Mouse (Mus musculus) fat pad, adult 2 months (tissue): ENCODE results near the gene Hoxa6.

ENCODE experiments used
- DNase-seq: peaks from one replicate; pipeline ENCODE4 v3.0.0-alpha.2; 2011; ENCODE audit warnings: low read depth, low spot score; ENCODE audit errors: extremely low read depth

Hoxa6 gene

GRCm38 (mm10) chr6:52202362-52203120 is 6.0 kb downstream of the Hoxa6 start:
- DNase-seq = no peak

GRCm38 (mm10) chr6:52201269-52201668 is 7.3 kb downstream of the Hoxa6 start:
- DNase-seq = no peak

- DNase-seq = no peak
These were observed 7.7 kb downstream of the Hoxa6 start for GRCm38 (mm10) chr6:52200751-52201250.

GRCm38 (mm10) chr6:52200073-52200750 is 8.3 kb downstream of the Hoxa6 start:
- DNase-seq = no peak

- no peak for DNase-seq
These were observed 11.3 kb downstream of the Hoxa6 start for GRCm38 (mm10) chr6:52197271-52197670.

- no peak for DNase-seq
These were observed 11.7 kb downstream of the Hoxa6 start for GRCm38 (mm10) chr6:52196811-52197210.

GRCm38 (mm10) chr6:52194690-52195089 is 13.8 kb downstream of the Hoxa6 start:
- DNase-seq = no peak

GRCm38 (mm10) chr6:52191860-52192550 is 16.5 kb downstream of the Hoxa6 start:
- DNase-seq = no peak

- DNase-seq = no peak
These were observed 17.4 kb downstream of the Hoxa6 start, which contains the start of gene Hoxa4 for GRCm38 (mm10) chr6:52190906-52191810. Hoxa4 (minus strand) TSS chr6:52191753.

GRCm38 (mm10) chr6:52190410-52190809 is 18.1 kb downstream of the Hoxa6 start:
- DNase-seq = no peak

- no peak for DNase-seq
These were observed 18.6 kb downstream of the Hoxa6 start for GRCm38 (mm10) chr6:52189909-52190308.

GRCm38 (mm10) chr6:52189172-52189591 is 19.3 kb downstream of the Hoxa6 start:
- DNase-seq = no peak

GRCm38 (mm10) chr6:52186500-52186899 is 22.0 kb downstream of the Hoxa6 start:
- DNase-seq = no peak

GRCm38 (mm10) chr6:52185834-52186233 is 22.7 kb downstream of the Hoxa6 start:
- no peak for DNase-seq

GRCm38 (mm10) chr6:52185222-52185621 is 23.3 kb downstream of the Hoxa6 start:
- no peak for DNase-seq

- no peak for DNase-seq
These were observed 23.9 kb downstream of the Hoxa6 start for GRCm38 (mm10) chr6:52184668-52185067.

GRCm38 (mm10) chr6:52183311-52184080 is 25.0 kb downstream of the Hoxa6 start:
- no peak for DNase-seq

GRCm38 (mm10) chr6:52182793-52183192 is 25.7 kb downstream of the Hoxa6 start:
- DNase-seq = no peak

- no peak for DNase-seq
These were observed 26.5 kb downstream of the Hoxa6 start for GRCm38 (mm10) chr6:52182030-52182429.

- DNase-seq = no peak
These were observed 27.8 kb downstream of the Hoxa6 start for GRCm38 (mm10) chr6:52180726-52181125.
